Mouse (Mus musculus) brain, embryonic 14.5 days (tissue): ENCODE results near the gene Sema4f.

Source experiments
- CTCF ChIP-seq: fragments of 200-500 bp; IDR thresholded peaks from 2 replicates; pipeline ENCODE4 v1.5.1; 2012; ENCODE audit warnings: inconsistent platforms, mild to moderate bottlenecking, moderate library complexity, borderline replicate concordance; ENCODE audit not compliant: insufficient read depth, insufficient read length; ENCODE audit errors: extremely low read depth
- POLR2A ChIP-seq: fragments of 200-500 bp; IDR thresholded peaks from 2 replicates; pipeline ENCODE4 v1.6.1; 2012; ENCODE audit warnings: mild to moderate bottlenecking, inconsistent platforms, borderline replicate concordance; ENCODE audit not compliant: poor library complexity, insufficient read depth, insufficient read length, severe bottlenecking; ENCODE audit errors: extremely low read depth

DNA sequence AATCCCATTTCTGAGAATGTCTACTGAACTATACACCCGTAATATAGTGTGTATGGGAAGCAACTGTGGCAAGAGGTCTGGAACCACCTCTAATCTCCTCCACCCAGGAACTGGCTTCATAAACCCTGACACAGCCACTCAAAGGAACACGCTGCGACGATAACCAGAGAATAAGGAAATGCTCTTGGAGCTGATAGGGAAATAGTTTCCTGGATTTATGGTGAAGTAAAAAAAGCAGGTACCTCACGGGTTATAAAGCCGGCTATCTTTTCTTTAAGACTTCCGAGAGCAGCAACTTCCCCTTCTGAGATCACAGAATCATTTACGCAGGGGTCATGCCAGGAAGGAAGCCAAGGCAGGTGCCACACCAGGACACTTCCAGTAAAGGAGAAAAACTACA is 37.0 kb downstream of the Sema4f start:
- TF ChIP-seq CTCF (no peak), POLR2A (no peak)
